Mouse (Mus musculus) Muller cell, postnatal 12 days (primary cell): Measurements from ENCODE around the gene Pofut1.
"Not testable (repeated sequence)": the region's sequence is repeated elsewhere in the genome, so short reads cannot be mapped to it uniquely, and the experiment has no call there.

Experiments used
- DNase-seq: peaks from one replicate; pipeline ENCODE4 v3.0.0-alpha.2; 2015; ENCODE audit errors: inconsistent ontology term

Gene Pofut1

DNA sequence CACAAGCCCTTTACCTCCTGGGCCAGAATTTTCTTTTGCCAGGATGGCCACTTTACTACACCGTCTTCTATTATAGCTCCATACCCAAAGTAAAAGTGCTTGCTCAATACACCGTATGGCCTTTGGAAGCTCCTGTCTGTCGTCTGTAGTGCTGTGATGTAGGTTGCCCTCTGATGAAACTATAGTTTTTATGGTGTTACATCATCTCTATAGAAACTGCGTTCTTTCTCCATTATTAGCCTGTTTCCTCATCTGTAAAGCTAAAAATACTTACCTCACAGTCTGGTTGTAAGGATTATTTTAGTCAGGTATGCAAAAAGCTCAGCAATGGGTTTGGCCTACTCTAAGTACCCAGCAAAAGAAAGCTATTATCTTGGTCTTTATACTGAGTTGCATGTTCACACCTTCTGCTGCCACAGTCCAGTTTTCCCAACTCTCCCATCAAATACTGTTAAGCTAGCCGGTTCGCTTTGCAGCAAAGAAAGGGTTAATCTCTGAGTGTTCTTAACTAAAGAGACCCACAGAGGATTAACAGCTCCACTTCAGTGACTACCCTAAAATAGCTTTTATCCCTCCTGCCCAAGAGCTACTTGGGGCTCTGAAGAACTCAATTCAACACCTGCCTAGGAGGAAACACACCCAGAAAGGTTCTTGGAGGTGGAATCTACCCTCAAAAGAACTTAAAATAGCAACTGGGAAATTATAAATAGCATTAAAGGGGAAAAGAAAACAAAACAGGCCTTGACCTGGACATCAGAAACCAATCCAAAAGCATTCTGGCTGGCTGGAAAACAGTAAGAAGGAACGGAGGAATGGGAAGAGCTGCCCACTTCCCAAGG is 2.1 kb upstream of the Pofut1 start:
- DNase-seq: no peak

DNA sequence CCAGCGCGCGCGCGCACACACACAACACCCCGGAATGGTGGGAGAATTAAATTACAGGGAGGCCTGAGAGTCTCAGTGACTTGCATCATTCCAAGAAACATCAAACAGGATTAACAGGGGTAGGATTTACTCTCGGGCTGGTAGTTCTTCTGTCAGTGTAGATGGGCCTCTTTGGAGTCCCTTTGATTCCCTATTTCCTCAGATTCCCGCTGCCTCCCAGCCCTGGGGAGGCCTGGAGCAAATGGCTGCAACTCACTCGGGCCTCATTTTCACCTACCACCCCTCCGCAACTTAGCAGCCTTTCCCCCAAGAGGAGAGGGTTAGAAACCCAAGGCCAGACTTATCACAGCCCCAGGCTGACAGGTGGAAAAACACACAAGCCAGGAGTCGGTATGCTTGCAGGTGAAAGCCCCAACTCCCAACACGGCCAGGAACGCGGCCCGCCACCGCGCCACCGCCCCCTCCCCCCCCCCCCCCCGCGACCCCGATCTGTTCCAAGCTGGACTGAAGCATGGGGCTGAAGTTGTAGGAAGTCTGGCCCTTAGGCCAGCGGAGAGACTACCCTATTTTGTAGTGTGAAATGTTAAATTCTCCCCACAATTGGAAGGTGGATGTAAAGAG is 1.4 kb upstream of the Pofut1 start:
- DNase-seq: peak; percentile 56

DNA sequence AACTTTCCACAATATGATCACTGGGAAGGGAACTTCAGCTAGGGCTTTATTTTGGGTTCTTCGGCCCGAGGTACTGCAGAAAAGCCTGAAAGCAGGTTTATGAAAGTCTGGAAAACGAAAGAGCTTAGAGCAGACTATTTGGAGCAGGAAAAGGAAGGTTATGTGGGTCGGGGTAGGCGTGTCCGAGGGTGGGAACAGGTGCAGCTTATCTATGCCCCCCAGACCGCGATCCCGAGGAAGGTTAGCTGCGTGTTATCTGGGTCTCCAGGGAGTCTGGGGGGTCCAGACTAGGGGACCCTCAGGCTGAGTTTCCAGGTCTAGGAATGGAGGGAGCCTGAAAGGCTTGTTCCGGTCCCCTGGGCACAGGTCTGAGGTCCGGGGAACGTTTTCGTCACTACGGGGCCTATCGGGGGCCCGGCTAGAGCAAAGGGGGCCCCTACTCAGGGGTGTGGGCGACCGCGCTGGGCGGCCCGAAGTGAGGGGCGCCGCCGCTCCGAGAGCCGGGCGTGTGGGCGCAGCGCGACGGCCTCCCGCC is 565 bp upstream of the Pofut1 start:
- DNase-seq: peak; percentile 20

- peak; percentile 40 for DNase-seq
These were observed 823 bp downstream of the Pofut1 start for GRCm38 (mm10) chr2:153242156-153242555.

- no peak for DNase-seq
These were observed 8.4 kb downstream of the Pofut1 start for GRCm38 (mm10) chr2:153249751-153250150.

DNA sequence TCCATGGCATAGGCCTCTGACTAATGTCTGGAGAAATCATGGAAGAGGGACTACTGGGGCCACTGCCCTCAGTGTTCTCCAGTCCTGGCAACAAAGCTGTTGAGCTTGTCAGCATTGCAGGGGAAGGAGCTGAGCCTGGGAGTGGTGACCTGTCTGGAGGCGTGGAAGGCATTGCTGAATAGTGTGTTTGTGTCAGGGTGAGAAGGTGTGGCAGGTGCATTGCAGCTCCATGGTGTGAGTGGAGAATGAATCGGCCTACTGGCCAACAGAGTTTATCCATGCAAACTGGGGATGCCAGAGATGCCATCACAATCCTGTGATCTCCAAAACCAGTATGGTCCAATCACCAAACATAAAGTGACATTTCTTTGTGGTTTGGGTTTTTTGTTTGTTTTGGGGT is 15.3 kb downstream of the Pofut1 start:
- peak; percentile 55 for DNase-seq

DNA sequence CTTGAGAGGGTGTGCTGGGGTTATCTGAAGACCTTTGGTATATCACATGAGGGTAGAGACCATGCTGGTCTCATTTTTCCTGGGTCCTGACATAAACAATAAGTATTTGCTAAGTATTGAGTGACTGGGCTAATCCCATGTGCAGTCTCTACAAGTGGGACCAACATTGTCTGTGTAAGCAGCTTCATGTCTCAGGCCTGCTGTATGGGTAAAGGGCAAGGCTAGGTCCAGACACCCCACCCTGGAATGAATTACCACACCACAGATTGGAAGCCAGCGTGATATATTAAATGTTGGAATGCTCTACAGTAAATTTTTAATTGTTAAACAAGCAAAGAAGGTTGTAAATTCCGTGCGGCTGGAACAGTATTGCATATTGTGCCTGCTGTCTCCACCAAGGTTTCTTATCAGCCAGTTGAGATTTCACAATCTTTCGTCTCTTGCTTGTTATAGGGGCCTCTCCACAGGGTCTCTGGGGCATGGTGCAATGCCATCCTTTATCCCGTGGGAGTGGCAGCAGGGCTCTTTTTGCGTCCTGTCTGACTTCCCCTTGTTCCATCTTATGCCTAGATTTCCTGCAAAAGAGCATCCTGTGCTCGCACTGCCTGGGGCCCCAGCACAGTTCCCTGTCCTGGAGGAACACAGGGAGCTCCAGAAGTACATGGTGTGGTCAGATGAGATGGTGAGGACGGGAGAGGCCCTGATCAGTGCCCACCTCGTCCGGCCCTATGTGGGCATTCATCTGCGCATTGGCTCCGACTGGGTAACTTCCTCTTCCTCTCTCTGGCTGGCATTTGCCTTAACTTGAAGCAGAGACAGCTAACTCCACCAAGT is 17.9 kb downstream of the Pofut1 start:
- no peak for DNase-seq

- DNase-seq: no peak
These were observed 18.7 kb downstream of the Pofut1 start for GRCm38 (mm10) chr2:153259864-153260674.

DNA sequence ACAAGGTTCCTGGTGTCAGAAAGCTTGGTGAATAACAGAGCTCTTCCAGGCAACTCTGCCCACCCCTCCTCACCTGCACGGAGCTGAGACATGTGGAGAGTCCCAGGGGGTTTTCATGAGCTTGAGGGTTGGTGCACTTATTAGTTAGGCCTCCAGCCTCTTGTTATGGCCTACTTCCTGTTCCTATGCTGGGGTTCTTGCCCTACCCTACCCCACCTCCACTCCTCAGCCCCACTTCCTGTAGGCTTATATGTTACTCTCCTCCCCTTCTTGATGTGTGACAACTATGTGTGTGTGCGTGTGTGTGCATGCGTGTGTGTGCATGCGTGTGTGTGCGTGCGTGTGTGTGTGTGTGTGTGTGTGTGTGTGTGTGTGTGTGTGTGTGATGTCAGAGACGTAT is 21.7 kb downstream of the Pofut1 start:
- DNase-seq: no peak

DNA sequence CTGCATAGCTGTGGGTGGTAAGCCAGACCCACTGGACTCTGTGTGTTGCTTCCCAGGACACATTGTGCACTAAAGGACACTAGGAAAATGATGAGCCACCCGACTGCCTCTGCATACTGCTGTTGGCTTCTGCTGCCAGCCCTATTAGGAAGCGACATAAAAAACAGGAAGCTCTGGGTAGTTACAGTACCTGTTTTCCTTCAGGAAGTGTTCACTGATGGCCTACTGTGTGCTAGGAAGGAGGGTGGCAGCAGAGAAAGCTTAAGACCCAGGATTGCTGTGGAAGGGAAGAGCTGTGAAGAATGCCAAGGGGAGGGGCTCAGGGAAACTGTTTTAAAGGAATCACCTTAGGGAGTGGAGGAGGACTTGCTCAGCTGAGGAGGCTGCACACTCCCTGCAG is 26.0 kb downstream of the Pofut1 start:
- DNase-seq: no peak

GRCm38 (mm10) chr2:153270231-153270915 is 29.0 kb downstream of the Pofut1 start:
- DNase-seq: not testable (repeated sequence)

GRCm38 (mm10) chr2:153274200-153274918 is 33.0 kb downstream of the Pofut1 start:
- DNase-seq: not testable (repeated sequence)

GRCm38 (mm10) chr2:153274919-153275247 is 33.5 kb downstream of the Pofut1 start:
- DNase-seq: no peak

DNA sequence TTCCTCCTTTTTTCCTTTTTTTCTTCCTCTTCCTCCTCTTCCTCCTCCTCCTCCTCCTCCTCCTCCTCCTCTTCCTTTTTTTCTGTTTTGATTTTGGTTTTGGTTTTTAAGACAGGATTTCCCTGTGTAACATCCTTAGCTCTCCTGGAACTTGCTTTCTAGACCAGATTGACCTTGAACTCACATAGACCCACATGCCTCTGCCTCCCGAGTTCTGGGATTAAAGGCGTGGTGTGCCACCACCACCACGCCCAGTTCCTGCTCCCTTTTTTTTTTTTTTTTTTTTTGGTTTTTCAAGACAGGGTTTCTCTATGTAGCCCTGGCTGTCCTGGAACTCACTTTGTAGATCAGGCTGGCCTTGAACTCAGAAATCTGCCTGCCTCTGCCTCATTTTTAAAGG is 34.2 kb downstream of the Pofut1 start:
- DNase-seq: not testable (repeated sequence)

DNA sequence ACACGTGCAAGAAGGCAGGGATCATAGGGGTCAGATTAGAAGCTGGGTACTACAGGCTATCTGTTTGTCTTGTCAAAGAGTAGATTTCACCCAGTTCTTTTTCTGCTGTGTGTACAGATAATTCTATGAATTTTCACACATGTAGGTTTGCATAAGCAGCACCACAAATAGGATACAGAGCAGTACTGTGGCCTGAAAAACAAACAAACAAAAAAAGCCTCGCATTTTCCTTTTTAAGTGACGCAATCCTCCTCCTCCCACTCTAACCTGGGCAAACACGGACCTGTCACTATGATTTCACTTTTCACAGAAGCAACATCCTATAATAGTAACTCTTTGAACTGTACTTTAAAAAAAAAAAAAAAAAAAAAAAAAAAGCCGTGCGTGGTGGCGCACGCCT is 35.1 kb downstream of the Pofut1 start:
- no peak for DNase-seq

- DNase-seq: not testable (repeated sequence)
These were observed 35.5 kb downstream of the Pofut1 start for GRCm38 (mm10) chr2:153276846-153277245.

GRCm38 (mm10) chr2:153278357-153278756 is 37.0 kb downstream of the Pofut1 start:
- DNase-seq: no peak

GRCm38 (mm10) chr2:153283919-153284318 is 42.6 kb downstream of the Pofut1 start:
- DNase-seq: no peak

- no peak for DNase-seq
These were observed 45.2 kb downstream of the Pofut1 start for GRCm38 (mm10) chr2:153286524-153286923.

DNA sequence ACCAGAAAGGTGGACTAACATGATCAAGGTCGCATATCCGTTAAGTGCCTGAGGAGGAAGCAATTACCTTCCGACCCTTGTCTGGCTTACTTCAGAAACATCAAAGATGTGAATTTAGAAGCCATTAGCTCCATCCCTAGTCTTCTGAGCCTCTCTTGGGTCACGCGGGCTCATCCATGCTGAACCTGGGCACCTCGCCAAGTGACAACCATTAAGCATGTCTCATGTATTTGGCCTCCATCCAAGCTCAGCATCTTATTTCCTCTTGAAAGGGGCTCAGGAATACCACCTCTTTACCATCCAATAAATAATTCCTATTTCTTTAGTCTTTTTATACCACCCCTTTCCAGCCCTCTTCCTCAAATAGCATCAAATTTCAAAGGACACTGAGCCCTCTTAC is 46.5 kb downstream of the Pofut1 start:
- peak; percentile 32 for DNase-seq
